Mouse (Mus musculus) G1E (cell line): Measurements from ENCODE around the gene Asic2.

Experiments
- CTCF ChIP-seq: IDR thresholded peaks from 2 replicates; pipeline ENCODE4 v1.5.1; 2012; ENCODE audit warnings: low read depth, low read length, inconsistent platforms, mixed read lengths
- GATA2 ChIP-seq: IDR thresholded peaks from 2 replicates; pipeline ENCODE4 v1.6.1; 2012; ENCODE audit warnings: low read depth, low read length, inconsistent platforms, borderline replicate concordance

DNA sequence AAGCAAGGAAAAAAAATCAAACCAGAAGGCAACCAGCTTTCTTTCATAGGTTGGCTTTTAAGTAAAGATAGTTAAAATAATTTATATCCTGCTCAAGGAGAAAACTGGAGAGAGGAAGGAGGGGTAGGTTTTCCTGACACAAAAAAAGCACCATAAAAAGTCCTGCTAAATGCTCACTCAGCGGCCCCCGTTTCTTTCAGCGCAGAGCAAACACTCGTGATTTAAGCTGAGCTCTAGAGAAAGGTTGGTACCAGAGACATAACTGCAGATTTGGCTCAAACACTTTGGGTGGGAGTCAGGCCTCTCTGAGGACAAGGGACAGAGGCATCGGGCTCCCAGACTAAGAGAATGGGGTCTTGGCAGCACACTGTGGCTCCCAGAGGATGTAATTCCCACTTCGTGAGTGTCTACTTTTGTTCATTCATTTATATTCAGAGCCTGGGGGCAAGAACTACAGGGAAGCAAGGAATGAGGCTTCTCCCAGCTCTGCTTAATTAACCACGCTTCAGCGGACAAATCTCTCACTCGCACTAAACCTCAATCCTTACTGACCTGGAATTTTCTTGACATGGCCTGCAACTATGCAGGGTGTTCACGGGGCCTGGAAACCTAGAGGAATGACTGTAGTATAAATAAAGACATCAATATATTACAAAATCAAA lies 965.4 kb downstream of the Asic2 start:
- TF ChIP-seq CTCF (no peak), GATA2 (no peak)
